Mouse (Mus musculus) kidney, embryonic 14.5 days (tissue): ENCODE data around the gene Kcnh7. TPM values are rescaled to one million over a fixed set of nuclear protein-coding genes. Genes with fewer than 3 reads are reported as not detected.

Source experiments
- ATAC-seq: fragments of 200-750 bp; cut with Nextera tagmentation; 2 replicates; pipeline ENCODE4 v1.8.0; 2017; ENCODE audit warnings: moderate number of reproducible peaks, mild to moderate bottlenecking, moderate TSS enrichment, moderate library complexity; ENCODE audit not compliant: low FRiP score, low TSS enrichment
- H3K27ac ChIP-seq: fragments of 300-500 bp; sonication (generic); 2 replicates; pipeline ENCODE4 v1.5.1; 2014; ENCODE audit warnings: low read depth, mild to moderate bottlenecking, low read length, moderate library complexity, mixed read lengths
- H3K27me3 ChIP-seq: fragments of 300-500 bp; sonication (generic); 2 replicates; pipeline ENCODE4 v1.6.1; 2014; ENCODE audit warnings: mild to moderate bottlenecking, low read length; ENCODE audit not compliant: control insufficient read depth, insufficient read depth
- H3K36me3 ChIP-seq: fragments of 300-500 bp; sonication (generic); 2 replicates; pipeline ENCODE4 v1.6.1; 2014; ENCODE audit warnings: low read length, mixed read lengths; ENCODE audit not compliant: control insufficient read depth, insufficient read depth
- H3K4me1 ChIP-seq: fragments of 300-500 bp; sonication (generic); 2 replicates; pipeline ENCODE4 v1.6.1; 2014; ENCODE audit warnings: low read length, mixed read lengths; ENCODE audit not compliant: control insufficient read depth, insufficient read depth
- H3K4me2 ChIP-seq: fragments of 300-500 bp; sonication (generic); replicated peaks from 2 replicates; pipeline ENCODE4 v1.6.1; 2014; ENCODE audit warnings: low read depth, mild to moderate bottlenecking, low read length
- H3K4me3 ChIP-seq: fragments of 300-500 bp; sonication (generic); 2 replicates; pipeline ENCODE4 v1.5.1; 2014; ENCODE audit warnings: mild to moderate bottlenecking, low read length
- H3K9ac ChIP-seq: fragments of 300-500 bp; sonication (generic); 2 replicates; pipeline ENCODE4 v1.6.1; 2014; ENCODE audit warnings: low read depth, mild to moderate bottlenecking, low read length, moderate library complexity
- H3K9me3 ChIP-seq: fragments of 300-500 bp; sonication (generic); 2 replicates; pipeline ENCODE4 v1.6.1; 2016; ENCODE audit warnings: low read length; ENCODE audit not compliant: control insufficient read depth
- whole genome bisulfite sequencing: fragments of 180-500 bp; shearing (Covaris S2); extraction: QIAGEN DNeasy Blood & Tissue Kit; methylation state at CpG from one replicate; pipeline ENCODE4 v1.1.7; 2014; 5-methylcytosine and 5-hydroxymethylcytosine counted together
- polyA plus RNA-seq: library from polyadenylated mRNA; unstranded; fragments of >200 nt; fragmentation: Nextera tagmentation; extraction: Ambion mirVana; gene quantifications from 2 replicates; pipeline ENCODE4 v1.2.1, GENCODE M21; 2014

Gene Kcnh7
- polyA plus RNA-seq, 1 experiment from 2014 or later = 4.0 TPM

- Histone ChIP-seq H3K9me3 (no peaks in the 10 kb centered on the region), H3K4me3 (no peak overlapping the region), H3K4me1 (no peaks in the 10 kb centered on the region), H3K27me3 (no peaks in the 10 kb centered on the region), H3K4me2 (no peak overlapping the region), H3K9ac (no peak overlapping the region), H3K36me3 (no peaks in the 10 kb centered on the region), H3K27ac (no peak overlapping the region)
- 80% methylated on average over 1 of the region's 1 CpGs for whole genome bisulfite sequencing
- ATAC-seq = no peak
Observed at GRCm38 (mm10) chr2:62656072-62656471, 528.0 kb downstream of the Kcnh7 start.

GRCm38 (mm10) chr2:62654519-62655338 is 529.4 kb downstream of the Kcnh7 start:
- no peak overlapping the region for H3K27ac ChIP-seq
- no peaks in the 10 kb centered on the region for H3K36me3 ChIP-seq
- no peaks in the 10 kb centered on the region for H3K4me1 ChIP-seq
- H3K27me3 ChIP-seq = no peaks in the 10 kb centered on the region
- no peak overlapping the region for H3K4me2 ChIP-seq
- no peak overlapping the region for H3K9ac ChIP-seq
- WGBS = 53% methylated on average over 7 of the region's 7 CpGs
- no peaks in the 10 kb centered on the region for H3K9me3 ChIP-seq
- no peak overlapping the region for H3K4me3 ChIP-seq
- peak; percentile 72; the same call in 1 of the 2 replicates for ATAC-seq

GRCm38 (mm10) chr2:62652466-62652865 is 531.6 kb downstream of the Kcnh7 start:
- ATAC-seq = no peak

GRCm38 (mm10) chr2:62651890-62652289 is 532.2 kb downstream of the Kcnh7 start:
- Histone ChIP-seq H3K4me1 (no peaks in the 10 kb centered on the region), H3K27ac (no peak overlapping the region), H3K9ac (no peak overlapping the region), H3K9me3 (no peaks in the 10 kb centered on the region), H3K4me2 (no peak overlapping the region), H3K27me3 (no peaks in the 10 kb centered on the region), H3K4me3 (no peak overlapping the region), H3K36me3 (no peaks in the 10 kb centered on the region)
- ATAC-seq = no peak
- WGBS = 66% methylated on average over 4 of the region's 4 CpGs

More at GRCm38 (mm10) chr2:62652466-62652865, 531.6 kb downstream of the Kcnh7 start:
- H3K9ac ChIP-seq = no peak overlapping the region
- 77% methylated on average over 4 of the region's 4 CpGs for WGBS
- H3K27me3 ChIP-seq = no peaks in the 10 kb centered on the region
- no peak overlapping the region for H3K4me3 ChIP-seq
- no peak overlapping the region for H3K27ac ChIP-seq
- H3K4me2 ChIP-seq = no peak overlapping the region
- H3K9me3 ChIP-seq = no peaks in the 10 kb centered on the region
- no peaks in the 10 kb centered on the region for H3K36me3 ChIP-seq
- no peaks in the 10 kb centered on the region for H3K4me1 ChIP-seq

- Histone ChIP-seq H3K4me1 (peaks cover 3% of the 10 kb centered on the region; the same call in 1 of the 2 replicates), H3K4me3 (peak overlapping the region; percentile 57), H3K36me3 (no peaks in the 10 kb centered on the region), H3K4me2 (peak overlapping the region; percentile 75), H3K27ac (no peak overlapping the region), H3K9ac (no peak overlapping the region), H3K27me3 (no peaks in the 10 kb centered on the region), H3K9me3 (no peaks in the 10 kb centered on the region)
- WGBS = 19% methylated on average over 6 of the region's 6 CpGs
- ATAC-seq = peak; percentile 64
Observed at GRCm38 (mm10) chr2:62646671-62647289, 537.3 kb downstream of the Kcnh7 start.

- 1% methylated on average over 30 of the region's 30 CpGs for WGBS
- Histone ChIP-seq H3K36me3 (no peaks in the 10 kb centered on the region), H3K9me3 (no peaks in the 10 kb centered on the region), H3K4me2 (peak within 1 kb of the TSS; percentile 75), H3K4me3 (peak within 1 kb of the TSS; percentile 57), H3K9ac (peak within 1 kb of the TSS; percentile 60), H3K4me1 (peaks cover 3% of the 10 kb centered on the region; the same call in 1 of the 2 replicates), H3K27ac (peak within 1 kb of the TSS; percentile 30; the same call in 1 of the 2 replicates), H3K27me3 (no peaks in the 10 kb centered on the region)
- peak; percentile 96 for ATAC-seq
Observed at GRCm38 (mm10) chr2:62646014-62646645, 538.0 kb downstream of the Kcnh7 start, which contains the start of gene Ifih1. Gene Ifih1, minus strand, starts transcription at chr2:62646255.

GRCm38 (mm10) chr2:62645475-62645874 is 538.6 kb downstream of the Kcnh7 start:
- Histone ChIP-seq H3K4me3 (peak overlapping the region; percentile 57), H3K4me1 (peaks cover 3% of the 10 kb centered on the region; the same call in 1 of the 2 replicates), H3K9ac (peak overlapping the region; percentile 60), H3K27ac (no peak overlapping the region), H3K27me3 (no peaks in the 10 kb centered on the region), H3K4me2 (peak overlapping the region; percentile 75), H3K36me3 (no peaks in the 10 kb centered on the region), H3K9me3 (no peaks in the 10 kb centered on the region)
- 33% methylated on average over 12 of the region's 12 CpGs for WGBS
- ATAC-seq = peak; percentile 41; the same call in 1 of the 2 replicates

- no peaks in the 10 kb centered on the region for H3K27me3 ChIP-seq
- H3K9me3 ChIP-seq = no peaks in the 10 kb centered on the region
- ATAC-seq = no peak
- WGBS = 91% methylated on average over 5 of the region's 5 CpGs
- H3K9ac ChIP-seq = no peak overlapping the region
- peaks cover 3% of the 10 kb centered on the region; the same call in 1 of the 2 replicates for H3K4me1 ChIP-seq
- no peak overlapping the region for H3K27ac ChIP-seq
- no peak overlapping the region for H3K4me3 ChIP-seq
- H3K36me3 ChIP-seq = no peaks in the 10 kb centered on the region
- H3K4me2 ChIP-seq = no peak overlapping the region
Observed at GRCm38 (mm10) chr2:62644891-62645290, 539.2 kb downstream of the Kcnh7 start.
